Mouse (Mus musculus): ENCODE measurements around the gene Snx32. TPM values are rescaled to one million over a fixed set of nuclear protein-coding genes. Genes with fewer than 3 reads are reported as not detected.
A peak's percentile ranks its signal among the peaks of the same experiment; 100 is the strongest.

Gene Snx32
- polyA plus RNA-seq, 1 experiment from 2014 or later, result 8.7 TPM

- H3K36me3 ChIP-seq (replicated peaks; ENCODE audit: control insufficient read depth, insufficient read depth, low read depth, low read length), result no peaks in the 10 kb centered on the region
- no peak overlapping the region for H3K4me3 ChIP-seq (ENCODE audit: low read depth, low read length)
- 78% methylated on average over 3 of the region's 3 CpGs for WGBS
- H3K4me2 ChIP-seq (ENCODE audit: low read depth, low read length), result no peak overlapping the region
- DNase-seq (ENCODE audit: low spot score) (no peak), ATAC-seq (replicated peaks; ENCODE audit: insufficient number of reproducible peaks, low FRiP score, low TSS enrichment, low read depth) (no peak)
- H3K4me1 ChIP-seq (ENCODE audit: control insufficient read depth, insufficient read depth, low read length), result no peaks in the 10 kb centered on the region
- no peaks in the 10 kb centered on the region for H3K9me3 ChIP-seq (replicated peaks; ENCODE audit: control insufficient read depth, low read length)
- no peak overlapping the region for H3K9ac ChIP-seq (replicated peaks; ENCODE audit: low read length)
- no peaks in the 10 kb centered on the region for H3K27me3 ChIP-seq (ENCODE audit: control insufficient read depth, insufficient read depth, low read length)
- H3K27ac ChIP-seq (replicated peaks; ENCODE audit: low read depth, low read length), result no peak overlapping the region
These were observed 8.4 kb upstream of the Snx32 start for GRCm38 (mm10) chr19:5518721-5519120.

- DNase-seq (ENCODE audit: low spot score) (no peak), ATAC-seq (replicated peaks; ENCODE audit: insufficient number of reproducible peaks, low FRiP score, low TSS enrichment, low read depth) (no peak)
- Histone ChIP-seq H3K9ac (replicated peaks; ENCODE audit: low read length) (no peak overlapping the region), H3K4me3 (ENCODE audit: low read depth, low read length) (no peak overlapping the region), H3K4me1 (ENCODE audit: control insufficient read depth, insufficient read depth, low read length) (no peaks in the 10 kb centered on the region), H3K36me3 (replicated peaks; ENCODE audit: control insufficient read depth, insufficient read depth, low read depth, low read length) (no peaks in the 10 kb centered on the region), H3K4me2 (ENCODE audit: low read depth, low read length) (no peak overlapping the region), H3K27ac (replicated peaks; ENCODE audit: low read depth, low read length) (no peak overlapping the region), H3K9me3 (replicated peaks; ENCODE audit: control insufficient read depth, low read length) (no peaks in the 10 kb centered on the region), H3K27me3 (ENCODE audit: control insufficient read depth, insufficient read depth, low read length) (no peaks in the 10 kb centered on the region)
- 78% methylated on average over 8 of the region's 8 CpGs for WGBS
These were observed 6.7 kb upstream of the Snx32 start for GRCm38 (mm10) chr19:5516906-5517505.

- H3K27ac ChIP-seq (replicated peaks; ENCODE audit: low read depth, low read length), result no peak overlapping the region
- H3K4me3 ChIP-seq (ENCODE audit: low read depth, low read length), result no peak overlapping the region
- ATAC-seq (replicated peaks; ENCODE audit: insufficient number of reproducible peaks, low FRiP score, low TSS enrichment, low read depth) (no peak), DNase-seq (ENCODE audit: low spot score) (no peak)
- no peaks in the 10 kb centered on the region for H3K36me3 ChIP-seq (replicated peaks; ENCODE audit: control insufficient read depth, insufficient read depth, low read depth, low read length)
- H3K27me3 ChIP-seq (ENCODE audit: control insufficient read depth, insufficient read depth, low read length), result no peaks in the 10 kb centered on the region
- 82% methylated on average over 7 of the region's 7 CpGs for WGBS
- H3K4me2 ChIP-seq (ENCODE audit: low read depth, low read length), result no peak overlapping the region
- H3K9me3 ChIP-seq (replicated peaks; ENCODE audit: control insufficient read depth, low read length), result no peaks in the 10 kb centered on the region
- no peaks in the 10 kb centered on the region for H3K4me1 ChIP-seq (ENCODE audit: control insufficient read depth, insufficient read depth, low read length)
- H3K9ac ChIP-seq (replicated peaks; ENCODE audit: low read length), result no peak overlapping the region
These were observed 5.8 kb upstream of the Snx32 start for GRCm38 (mm10) chr19:5515840-5516777.

DNA sequence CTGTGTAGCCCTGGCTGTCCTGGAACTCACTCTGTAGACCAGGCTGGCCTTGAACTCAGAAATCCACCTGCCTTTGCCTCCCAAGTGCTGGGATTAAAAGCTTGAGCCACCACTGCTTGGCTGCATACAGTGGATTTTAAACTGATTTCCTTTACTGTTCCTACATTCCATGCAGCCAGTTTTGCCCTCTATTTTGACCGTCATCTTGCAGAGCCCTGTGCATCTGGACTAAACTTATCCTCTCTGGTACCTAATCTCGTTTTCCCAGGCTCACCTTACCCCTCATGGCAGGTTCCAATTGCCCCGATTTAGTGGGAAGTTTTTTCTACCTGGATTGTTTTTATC, 2.6 kb upstream of the Snx32 start:
- Histone ChIP-seq H3K27ac (replicated peaks; ENCODE audit: low read depth, low read length) (no peak overlapping the region), H3K4me3 (ENCODE audit: low read depth, low read length) (no peak overlapping the region), H3K36me3 (replicated peaks; ENCODE audit: control insufficient read depth, insufficient read depth, low read depth, low read length) (no peaks in the 10 kb centered on the region), H3K4me2 (ENCODE audit: low read depth, low read length) (no peak overlapping the region), H3K27me3 (ENCODE audit: control insufficient read depth, insufficient read depth, low read length) (no peaks in the 10 kb centered on the region), H3K9ac (replicated peaks; ENCODE audit: low read length) (no peak overlapping the region), H3K9me3 (replicated peaks; ENCODE audit: control insufficient read depth, low read length) (no peaks in the 10 kb centered on the region), H3K4me1 (ENCODE audit: control insufficient read depth, insufficient read depth, low read length) (no peaks in the 10 kb centered on the region)
- 86% methylated on average over 3 of the region's 3 CpGs for WGBS
- no peak for DNase-seq (ENCODE audit: low spot score)
- ATAC-seq (replicated peaks; ENCODE audit: insufficient number of reproducible peaks, low FRiP score, low TSS enrichment, low read depth), result no peak

DNA sequence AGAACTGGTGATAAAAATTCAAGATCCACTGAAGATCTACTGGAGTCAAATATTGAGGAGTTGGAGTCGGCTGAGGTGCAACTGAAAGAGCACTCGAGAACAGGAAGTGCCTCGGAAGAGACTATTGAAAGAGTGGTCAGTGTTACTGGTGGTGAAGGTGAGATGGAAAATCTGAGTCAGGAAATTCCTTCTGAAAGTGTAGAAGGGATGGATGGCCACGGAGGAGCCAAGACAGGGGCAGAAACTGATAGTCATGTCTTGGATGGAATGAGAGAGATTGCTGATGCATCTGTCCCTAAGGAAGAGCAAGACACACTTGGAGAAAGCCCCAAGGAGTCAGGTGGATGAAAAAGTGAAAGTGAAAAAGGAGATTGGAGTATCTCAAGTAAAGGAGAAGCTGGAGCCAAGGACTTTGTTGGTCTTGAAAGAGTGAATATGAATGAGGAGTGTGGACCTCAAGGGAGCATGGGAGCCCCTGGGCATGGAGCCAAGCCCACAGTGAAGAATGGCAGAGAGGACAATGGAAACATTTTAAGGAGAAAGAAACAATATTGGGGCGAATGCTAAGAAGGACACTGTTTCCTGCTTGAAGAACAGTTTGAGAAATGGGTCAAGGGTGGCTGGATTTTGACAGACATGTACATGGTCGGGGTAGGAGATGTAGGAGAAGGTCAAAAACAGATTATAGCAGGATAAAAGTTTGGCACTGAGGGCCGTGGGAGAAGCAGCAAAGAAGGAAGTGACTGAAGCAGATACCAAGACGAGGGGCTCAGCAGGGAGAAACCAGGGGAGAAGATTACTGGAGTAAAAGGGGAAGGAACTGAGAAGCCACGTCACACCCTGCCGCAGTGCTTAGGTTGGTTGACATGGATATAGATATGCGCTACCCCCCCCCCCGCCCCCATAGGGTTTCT, 2.0 kb upstream of the Snx32 start:
- Histone ChIP-seq H3K9me3 (replicated peaks; ENCODE audit: control insufficient read depth, low read length) (no peaks in the 10 kb centered on the region), H3K4me1 (ENCODE audit: control insufficient read depth, insufficient read depth, low read length) (no peaks in the 10 kb centered on the region), H3K27ac (replicated peaks; ENCODE audit: low read depth, low read length) (no peak overlapping the region), H3K4me3 (ENCODE audit: low read depth, low read length) (no peak overlapping the region), H3K27me3 (ENCODE audit: control insufficient read depth, insufficient read depth, low read length) (no peaks in the 10 kb centered on the region), H3K9ac (replicated peaks; ENCODE audit: low read length) (no peak overlapping the region), H3K36me3 (replicated peaks; ENCODE audit: control insufficient read depth, insufficient read depth, low read depth, low read length) (no peaks in the 10 kb centered on the region), H3K4me2 (ENCODE audit: low read depth, low read length) (no peak overlapping the region)
- DNase-seq (ENCODE audit: low spot score) (no peak), ATAC-seq (replicated peaks; ENCODE audit: insufficient number of reproducible peaks, low FRiP score, low TSS enrichment, low read depth) (no peak)
- WGBS, result 82% methylated on average over 12 of the region's 12 CpGs

DNA sequence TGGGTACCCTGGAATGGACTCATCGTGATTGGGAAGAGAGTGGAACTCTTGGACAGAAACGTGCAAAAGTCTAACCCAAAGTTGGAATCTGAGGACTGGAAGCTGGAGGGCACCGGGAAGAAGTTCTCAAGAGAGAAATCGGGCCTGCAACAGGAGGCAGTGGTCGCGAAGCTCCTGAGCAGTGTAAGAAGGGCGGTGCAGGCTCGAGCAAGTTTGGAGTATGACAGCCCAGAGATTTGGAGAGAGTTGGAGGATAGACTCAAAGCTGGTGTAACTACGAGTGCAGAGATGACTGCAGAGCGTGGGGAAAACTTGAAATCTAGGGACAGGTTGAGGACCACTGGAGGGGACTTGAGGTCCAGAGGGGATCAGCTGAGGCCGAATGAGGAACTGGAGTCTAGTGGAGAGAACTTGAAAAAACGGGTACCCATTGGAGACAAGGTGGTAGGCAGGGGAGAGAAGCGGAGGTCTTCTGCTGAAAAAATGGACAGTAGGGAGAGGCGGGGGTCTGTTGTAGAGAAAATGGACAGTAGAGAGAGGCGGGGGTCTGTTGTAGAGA, 815 bp upstream of the Snx32 start:
- DNase-seq (ENCODE audit: low spot score) (no peak), ATAC-seq (replicated peaks; ENCODE audit: insufficient number of reproducible peaks, low FRiP score, low TSS enrichment, low read depth) (no peak)
- Histone ChIP-seq H3K27ac (replicated peaks; ENCODE audit: low read depth, low read length) (no peak overlapping the region), H3K4me1 (ENCODE audit: control insufficient read depth, insufficient read depth, low read length) (no peaks in the 10 kb centered on the region), H3K4me2 (ENCODE audit: low read depth, low read length) (peak overlapping the region; percentile 69), H3K9ac (replicated peaks; ENCODE audit: low read length) (peak overlapping the region; percentile 55), H3K4me3 (ENCODE audit: low read depth, low read length) (peak overlapping the region; percentile 34), H3K27me3 (ENCODE audit: control insufficient read depth, insufficient read depth, low read length) (no peaks in the 10 kb centered on the region), H3K9me3 (replicated peaks; ENCODE audit: control insufficient read depth, low read length) (no peaks in the 10 kb centered on the region), H3K36me3 (replicated peaks; ENCODE audit: control insufficient read depth, insufficient read depth, low read depth, low read length) (no peaks in the 10 kb centered on the region)
- 47% methylated on average over 14 of the region's 15 CpGs for WGBS

DNA sequence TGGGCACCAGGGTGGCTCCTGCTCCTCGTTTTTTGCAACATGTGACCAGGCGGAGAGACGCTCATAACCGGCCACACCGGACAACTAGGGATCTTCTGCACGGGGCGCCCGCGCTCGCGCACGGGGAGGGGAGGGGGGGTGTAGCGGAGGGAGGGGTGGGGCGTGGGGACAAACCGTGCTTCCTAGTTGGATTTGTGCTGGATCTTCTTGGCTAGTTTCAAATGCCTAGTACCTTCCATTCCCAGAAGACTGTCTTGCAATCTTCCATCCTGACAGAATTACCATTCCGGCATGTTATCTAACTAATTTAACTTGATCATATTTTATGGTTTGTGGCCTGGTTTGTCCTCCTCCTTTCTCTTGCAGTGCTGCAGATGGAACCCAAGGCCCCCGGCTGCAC, 6.7 kb downstream of the Snx32 start, which contains the start of gene 1700020D05Rik:
TSS of gene 1700020D05Rik (minus strand) at position 101 of the 400 bp plus-strand sequence.
- WGBS, result 42% methylated on average over 17 of the region's 17 CpGs
- Histone ChIP-seq H3K9me3 (replicated peaks; ENCODE audit: control insufficient read depth, low read length) (no peaks in the 10 kb centered on the region), H3K4me1 (ENCODE audit: control insufficient read depth, insufficient read depth, low read length) (no peaks in the 10 kb centered on the region), H3K36me3 (replicated peaks; ENCODE audit: control insufficient read depth, insufficient read depth, low read depth, low read length) (no peaks in the 10 kb centered on the region), H3K27ac (replicated peaks; ENCODE audit: low read depth, low read length) (no peak within 1 kb of the TSS), H3K27me3 (ENCODE audit: control insufficient read depth, insufficient read depth, low read length) (no peaks in the 10 kb centered on the region), H3K4me2 (ENCODE audit: low read depth, low read length) (no peak within 1 kb of the TSS), H3K9ac (replicated peaks; ENCODE audit: low read length) (no peak within 1 kb of the TSS), H3K4me3 (ENCODE audit: low read depth, low read length) (no peak within 1 kb of the TSS)
- DNase-seq (ENCODE audit: low spot score) (no peak), ATAC-seq (replicated peaks; ENCODE audit: insufficient number of reproducible peaks, low FRiP score, low TSS enrichment, low read depth) (no peak)
